Mouse (Mus musculus) splenic B cell, adult 2 months (primary cell): ENCODE measurements around the gene Hacd4.

ENCODE experiments used
- DNase-seq: peaks from one replicate; pipeline ENCODE4 v3.0.0-alpha.2; 2011; ENCODE audit warnings: low read depth, low spot score
- H3K27me3 ChIP-seq: 2 replicates; pipeline ENCODE4 v1.6.1; 2012; ENCODE audit warnings: mild to moderate bottlenecking, low read length, moderate library complexity, mixed read lengths; ENCODE audit not compliant: control insufficient read depth, poor library complexity, insufficient read depth, severe bottlenecking
- H3K36me3 ChIP-seq: 2 replicates; pipeline ENCODE4 v1.6.1; 2012; ENCODE audit warnings: mild to moderate bottlenecking, low read length, moderate library complexity, mixed read lengths; ENCODE audit not compliant: control insufficient read depth, poor library complexity, insufficient read depth, severe bottlenecking

Gene Hacd4

DNA sequence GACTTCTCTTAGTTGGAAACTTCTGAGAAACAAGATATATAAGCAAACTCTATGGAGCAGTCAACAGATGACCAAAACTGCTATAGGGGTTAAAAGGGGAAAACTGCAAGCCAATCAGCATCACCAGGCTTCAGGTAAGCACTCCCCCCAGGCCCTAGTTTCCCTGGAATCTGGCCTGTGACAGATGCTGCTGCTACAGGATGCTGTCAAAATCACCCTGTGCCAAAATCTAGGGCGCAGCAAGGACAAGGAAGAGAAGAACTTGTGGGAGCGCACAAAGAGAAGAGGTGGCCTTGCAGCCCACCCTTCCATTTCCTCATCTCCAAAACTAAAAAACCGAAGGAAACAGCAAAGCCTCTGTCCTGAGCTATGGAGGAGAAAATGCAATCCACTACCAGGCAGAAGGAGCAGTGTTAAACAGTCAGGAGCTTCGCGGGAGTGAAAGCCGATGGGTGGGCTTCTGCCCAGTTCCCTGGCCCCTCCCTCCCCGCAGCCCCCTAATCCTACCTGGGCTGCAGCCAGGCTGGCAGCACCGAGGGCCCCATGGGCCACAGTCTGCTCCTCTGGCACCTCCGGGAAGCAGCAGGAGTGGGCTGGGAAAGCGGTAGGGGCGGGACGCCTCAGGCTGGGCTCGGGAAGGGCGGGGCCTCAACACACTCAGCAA, at the start of gene Hacd4:
TSS of gene Hacd4 (minus strand) at position 603 of the 664 bp plus-strand sequence.
- DNase-seq, result no peak
- H3K36me3 ChIP-seq, result no peaks in the 10 kb centered on the region
- no peaks in the 10 kb centered on the region for H3K27me3 ChIP-seq

DNA sequence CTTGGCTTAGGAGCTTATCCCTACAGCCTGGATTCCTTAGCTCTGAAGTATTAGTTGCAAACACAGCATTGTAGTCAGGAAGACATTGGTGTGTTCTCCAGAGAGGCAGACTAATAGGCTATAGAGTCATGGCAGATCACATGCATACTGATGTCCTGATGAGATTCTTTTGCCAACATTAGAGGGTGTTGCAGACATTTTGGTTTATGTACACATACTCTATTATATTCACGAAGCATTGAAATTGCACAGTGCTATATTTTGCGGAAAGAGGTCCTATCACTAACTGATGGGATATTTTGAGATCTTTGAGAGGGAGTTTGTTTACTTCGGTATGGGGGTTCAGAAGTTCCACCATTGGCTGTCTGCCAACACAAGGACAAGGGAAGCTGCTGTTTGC, 49.4 kb upstream of the Hacd4 start:
- no peaks in the 10 kb centered on the region for H3K27me3 ChIP-seq
- DNase-seq, result no peak
- no peaks in the 10 kb centered on the region for H3K36me3 ChIP-seq

- no peak for DNase-seq
- Histone ChIP-seq H3K27me3 (no peaks in the 10 kb centered on the region), H3K36me3 (no peaks in the 10 kb centered on the region)
Measured at GRCm38 (mm10) chr4:88480130-88480529, 41.4 kb upstream of the Hacd4 start.

DNA sequence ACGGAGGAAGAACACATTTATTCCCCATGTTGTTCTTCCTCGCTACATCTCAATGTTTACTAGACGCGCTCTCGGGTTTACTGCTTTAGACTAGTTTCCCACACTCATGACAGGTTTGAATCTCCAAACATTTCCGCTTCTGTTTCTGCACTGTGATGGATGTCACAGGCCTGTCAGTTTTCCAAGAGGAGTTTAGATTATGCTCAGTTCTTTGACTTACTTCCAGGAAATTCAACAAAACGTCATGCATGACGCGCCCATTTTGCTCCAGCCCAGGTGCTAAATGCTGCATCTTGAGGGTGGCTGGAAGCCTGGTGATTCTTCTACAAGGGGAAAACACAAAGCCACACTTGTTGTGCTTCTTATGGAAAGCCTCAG, 40.1 kb upstream of the Hacd4 start:
- no peak for DNase-seq
- H3K27me3 ChIP-seq, result no peaks in the 10 kb centered on the region
- no peaks in the 10 kb centered on the region for H3K36me3 ChIP-seq

GRCm38 (mm10) chr4:88478177-88478808, 39.6 kb upstream of the Hacd4 start:
- H3K36me3 ChIP-seq, result no peaks in the 10 kb centered on the region
- no peak for DNase-seq
- no peaks in the 10 kb centered on the region for H3K27me3 ChIP-seq

DNA sequence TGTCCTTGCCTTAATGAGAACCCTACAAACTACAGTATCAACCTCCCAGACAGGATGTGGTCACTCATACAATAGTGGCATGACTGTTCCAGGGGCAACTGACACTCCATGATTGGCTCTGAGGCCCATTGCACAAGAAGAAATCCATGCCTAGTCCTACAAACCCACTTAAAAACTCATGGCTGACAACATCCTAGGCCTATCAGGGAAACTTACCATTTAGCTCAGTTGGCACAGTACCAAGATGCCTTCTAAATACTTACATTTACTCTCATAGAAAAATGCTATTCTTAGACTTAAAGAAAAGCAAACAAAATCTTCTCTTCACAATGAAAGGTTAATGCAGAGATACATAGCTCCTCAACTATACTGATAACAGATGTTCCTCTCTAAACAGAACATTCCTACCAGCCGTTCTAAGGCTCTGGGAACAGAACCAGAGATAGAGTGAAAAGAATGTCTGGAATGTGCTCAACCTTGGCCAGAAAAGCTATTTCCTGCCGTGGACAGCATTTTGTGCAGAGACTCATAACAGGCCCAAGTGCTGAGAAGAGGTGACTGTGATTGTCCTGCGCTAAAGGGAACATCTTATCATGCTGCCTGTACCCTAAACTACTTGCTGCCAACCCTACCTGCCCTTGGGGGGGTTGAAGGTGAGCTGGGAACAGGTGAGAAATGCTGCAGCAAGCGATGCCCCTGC, 37.9 kb upstream of the Hacd4 start:
- Histone ChIP-seq H3K36me3 (no peaks in the 10 kb centered on the region), H3K27me3 (no peaks in the 10 kb centered on the region)
- no peak for DNase-seq

DNA sequence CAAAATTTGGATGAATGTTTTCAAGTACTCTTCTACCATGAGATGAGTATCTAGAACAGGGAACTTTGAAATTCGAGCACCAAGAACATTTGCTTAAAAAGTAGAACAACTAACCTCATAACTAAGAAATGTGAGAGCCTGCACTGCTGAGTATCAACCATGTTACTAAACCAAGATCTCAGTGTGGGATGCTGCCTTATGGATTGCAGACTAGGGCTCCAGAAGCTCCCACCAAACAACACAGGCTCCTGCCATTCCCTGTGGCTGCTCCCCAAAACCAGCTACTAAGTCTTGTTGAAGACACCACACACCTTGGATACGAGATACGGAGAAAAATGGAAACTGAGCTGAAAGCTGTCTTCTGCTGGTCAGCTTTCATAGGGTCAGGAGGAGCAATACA, 37.4 kb upstream of the Hacd4 start:
- H3K36me3 ChIP-seq, result no peaks in the 10 kb centered on the region
- no peak for DNase-seq
- no peaks in the 10 kb centered on the region for H3K27me3 ChIP-seq

GRCm38 (mm10) chr4:88471528-88471927, 32.8 kb upstream of the Hacd4 start:
- no peak for DNase-seq
- Histone ChIP-seq H3K27me3 (no peaks in the 10 kb centered on the region), H3K36me3 (no peaks in the 10 kb centered on the region)

- no peaks in the 10 kb centered on the region for H3K27me3 ChIP-seq
- H3K36me3 ChIP-seq, result no peaks in the 10 kb centered on the region
- DNase-seq, result no peak
Measured at GRCm38 (mm10) chr4:88464574-88464973, 25.8 kb upstream of the Hacd4 start.

- no peak for DNase-seq
- Histone ChIP-seq H3K36me3 (no peaks in the 10 kb centered on the region), H3K27me3 (no peaks in the 10 kb centered on the region)
Measured at GRCm38 (mm10) chr4:88462981-88463646, 24.4 kb upstream of the Hacd4 start.

DNA sequence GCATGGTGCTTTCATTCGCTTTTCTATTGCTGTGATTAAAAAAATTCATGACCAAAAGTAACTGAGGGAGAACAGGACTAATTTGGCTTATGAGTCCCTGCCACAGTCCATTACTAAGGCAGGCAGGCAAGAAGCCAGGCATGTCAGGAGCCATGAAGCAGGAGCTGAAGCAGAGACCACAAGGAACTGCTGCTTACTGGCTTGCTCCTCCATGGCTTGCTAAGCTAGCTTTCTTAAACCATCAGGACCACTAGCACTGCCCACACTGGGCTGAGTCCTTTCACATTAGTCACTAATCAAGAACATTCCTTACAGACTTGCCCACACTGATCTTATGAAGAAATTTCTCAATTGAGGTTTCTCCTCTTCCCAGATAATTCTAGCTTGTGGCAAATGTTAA, 23.8 kb upstream of the Hacd4 start:
- no peak for DNase-seq
- no peaks in the 10 kb centered on the region for H3K27me3 ChIP-seq
- H3K36me3 ChIP-seq, result no peaks in the 10 kb centered on the region

GRCm38 (mm10) chr4:88461315-88461714, 22.6 kb upstream of the Hacd4 start:
- Histone ChIP-seq H3K27me3 (no peaks in the 10 kb centered on the region), H3K36me3 (no peaks in the 10 kb centered on the region)
- no peak for DNase-seq

DNA sequence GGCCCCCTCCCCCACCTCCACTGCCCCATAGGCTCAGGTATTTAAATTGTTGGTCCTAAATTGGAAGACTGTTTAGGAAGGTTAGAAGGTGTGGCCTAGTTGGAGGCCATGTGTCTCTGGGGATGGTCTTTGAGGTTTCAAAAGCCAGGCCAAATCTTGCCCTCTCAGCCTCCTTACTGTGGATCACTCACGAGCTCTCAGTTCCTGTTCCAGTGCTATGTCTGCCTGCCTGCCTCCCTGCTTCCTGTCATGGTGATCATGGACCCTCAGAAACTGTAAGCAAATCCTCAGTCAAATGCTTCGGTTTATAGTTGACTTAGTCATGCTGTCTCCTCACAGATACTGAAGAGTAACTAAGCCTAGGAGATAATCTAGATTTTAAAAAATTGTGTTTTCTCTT, 19.9 kb upstream of the Hacd4 start:
- Histone ChIP-seq H3K36me3 (no peaks in the 10 kb centered on the region), H3K27me3 (no peaks in the 10 kb centered on the region)
- no peak for DNase-seq

DNA sequence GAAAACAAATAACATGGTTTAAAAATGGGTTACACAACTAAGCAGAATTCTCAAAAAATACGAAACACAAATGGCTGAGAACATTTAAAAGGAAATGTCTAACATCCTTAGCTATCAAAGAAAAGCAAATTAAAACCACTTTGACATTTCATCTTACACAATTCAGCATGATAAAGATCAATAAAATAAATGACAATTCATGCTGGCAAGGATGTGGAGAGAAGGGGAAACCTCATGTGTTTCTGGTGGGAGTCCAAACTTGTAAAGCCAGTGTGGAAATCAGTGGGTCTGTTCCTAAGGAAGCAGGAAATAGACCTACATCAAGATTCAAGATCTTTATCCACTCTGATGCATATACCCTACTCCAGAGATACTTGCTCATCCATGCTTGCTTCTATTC, 19.4 kb upstream of the Hacd4 start:
- Histone ChIP-seq H3K36me3 (no peaks in the 10 kb centered on the region), H3K27me3 (no peaks in the 10 kb centered on the region)
- no peak for DNase-seq
